Mouse (Mus musculus) layer of hippocampus, postnatal 36 days (tissue): ENCODE measurements around the gene Atf1. TPM values are rescaled to one million over a fixed set of nuclear protein-coding genes. Genes with fewer than 3 reads are reported as not detected.

Source experiments
- total RNA-seq, 2 experiments: library from RNA; stranded (reverse); gene quantifications; 2 replicates each; pipeline ENCODE4 v1.2.3; 2021

Atf1 gene
- total RNA-seq, 2 experiments from 2014 or later: 17.4 to 22.9 TPM

Other genes starting within 250 kb of the Atf1 start
- gene Dip2b, start 189.2 kb upstream of the Atf1 start, total RNA-seq: 10 to 100 TPM; 48.5 to 58.8 TPM
- gene Tmprss12, start 53.0 kb downstream of the Atf1 start, total RNA-seq: not detected
- 10 to 100 TPM; 33.7 to 40.8 TPM for gene Mettl7a1, start 76.3 kb downstream of the Atf1 start, total RNA-seq
- gene Mettl7a3, start 107.1 kb downstream of the Atf1 start, total RNA-seq: under 1 TPM; 0.40 to 0.63 TPM
- not detected for gene Methig1, start 125.3 kb downstream of the Atf1 start, total RNA-seq
- 1 to 10 TPM in 1 of 2 experiments, under 1 TPM in 1; 0.76 to 1.0 TPM for gene Mettl7a2, start 125.4 kb downstream of the Atf1 start, total RNA-seq
- gene Higd1c, start 136.7 kb downstream of the Atf1 start, total RNA-seq: not detected
- not detected for gene Gm5475, start 194.3 kb downstream of the Atf1 start, total RNA-seq
- 10 to 100 TPM; 54.0 to 61.5 TPM for gene Slc11a2, start 197.3 kb downstream of the Atf1 start, total RNA-seq
- gene Letmd1, start 241.2 kb downstream of the Atf1 start, total RNA-seq: 10 to 100 TPM; 60.0 to 63.0 TPM